Mouse (Mus musculus) lung, adult 2 months (tissue): Measurements from ENCODE around the gene Tpcn1. TPM values are rescaled to one million over a fixed set of nuclear protein-coding genes. Genes with fewer than 3 reads are reported as not detected.

ENCODE experiments used
- DNase-seq: peaks from one replicate; pipeline ENCODE4 v3.0.0; 2022
- H3K4me1 ChIP-seq: fragments of 200-500 bp; 2 replicates; pipeline ENCODE4 v1.6.1; 2011; ENCODE audit warnings: low read length; ENCODE audit not compliant: control insufficient read depth, insufficient read depth
- H3K4me3 ChIP-seq: fragments of 200-500 bp; replicated peaks from 2 replicates; pipeline ENCODE3; 2011; ENCODE audit warnings: low read depth, mild to moderate bottlenecking, control low read depth, low read length; ENCODE audit errors: extremely low read depth
- CTCF ChIP-seq: fragments of 200-500 bp; IDR thresholded peaks from 2 replicates; pipeline ENCODE4 v1.5.1; 2011; ENCODE audit warnings: mild to moderate bottlenecking, low read length, control low read depth; ENCODE audit not compliant: insufficient read depth
- POLR2A ChIP-seq: fragments of 200-500 bp; IDR thresholded peaks from 2 replicates; pipeline ENCODE4 v1.6.1; 2011; ENCODE audit warnings: low read depth, mild to moderate bottlenecking, control low read depth, low read length, borderline replicate concordance; ENCODE audit errors: extremely low read depth
- WGBS: fragments of 180-500 bp; shearing (Covaris S2); methylation state at CpG from one replicate; pipeline ENCODE4 v1.1.7; 2018; 5-methylcytosine and 5-hydroxymethylcytosine counted together
- polyA plus RNA-seq: library from polyadenylated mRNA; depleted of rRNA; stranded (reverse); fragments of >200 nt; gene quantifications from 2 replicates; pipeline ENCODE4 v1.2.3, GENCODE M21; 2012

The Tpcn1 gene
- polyA plus RNA-seq, 1 experiment: 89.2 TPM

GRCm38 (mm10) chr5:120611416-120611815 is 22.9 kb upstream of the Tpcn1 start:
- DNase-seq: no peak
- Histone ChIP-seq H3K4me3 (no peak overlapping the region), H3K4me1 (no peaks in the 10 kb centered on the region)
- WGBS: 65% methylated on average over 8 of the region's 8 CpGs
- no peak for TF ChIP-seq POLR2A
- no peak for TF ChIP-seq CTCF

GRCm38 (mm10) chr5:120610906-120611305 is 22.4 kb upstream of the Tpcn1 start:
- Histone ChIP-seq H3K4me3 (no peak overlapping the region), H3K4me1 (no peaks in the 10 kb centered on the region)
- TF ChIP-seq POLR2A (no peak), CTCF (no peak)
- no peak for DNase-seq
- 86% methylated on average over 5 of the region's 5 CpGs for WGBS

GRCm38 (mm10) chr5:120609246-120609775 is 20.8 kb upstream of the Tpcn1 start:
- no peak overlapping the region for H3K4me3 ChIP-seq
- TF ChIP-seq POLR2A: no peak
- no peak for TF ChIP-seq CTCF
- no peak for DNase-seq
- peaks cover 3% of the 10 kb centered on the region; the same call in 1 of the 2 replicates for H3K4me1 ChIP-seq
- WGBS: 74% methylated on average over 16 of the region's 16 CpGs

GRCm38 (mm10) chr5:120607335-120607734 is 18.9 kb upstream of the Tpcn1 start:
- Histone ChIP-seq H3K4me3 (no peak overlapping the region), H3K4me1 (peaks cover 3% of the 10 kb centered on the region; the same call in 1 of the 2 replicates)
- WGBS: 74% methylated on average over 3 of the region's 3 CpGs
- TF ChIP-seq POLR2A: no peak
- no peak for TF ChIP-seq CTCF
- no peak for DNase-seq

GRCm38 (mm10) chr5:120606590-120607200 is 18.2 kb upstream of the Tpcn1 start:
- 74% methylated on average over 25 of the region's 25 CpGs for WGBS
- DNase-seq: no peak
- peaks cover 3% of the 10 kb centered on the region; the same call in 1 of the 2 replicates for H3K4me1 ChIP-seq
- no peak for TF ChIP-seq POLR2A
- TF ChIP-seq CTCF: no peak
- H3K4me3 ChIP-seq: no peak overlapping the region

DNA sequence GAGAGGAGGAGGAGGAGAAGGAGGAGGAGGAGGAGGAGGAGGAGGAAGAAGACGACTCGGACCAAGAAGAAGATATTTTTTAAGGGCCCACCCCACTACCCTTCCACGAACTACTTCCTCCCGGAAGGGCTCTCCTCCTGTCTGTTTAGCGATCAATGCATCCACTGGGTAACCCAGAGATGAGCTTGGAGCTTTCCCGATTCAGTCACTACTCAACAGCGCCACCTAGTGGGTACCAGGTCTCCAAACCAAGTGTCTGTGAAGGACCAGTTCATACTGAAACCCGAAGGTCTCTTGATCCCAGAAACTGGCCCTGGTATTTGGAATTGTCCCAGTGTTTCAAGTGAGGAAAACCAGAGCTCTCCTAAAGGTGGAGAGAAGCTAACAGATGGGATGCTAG is 17.2 kb upstream of the Tpcn1 start:
- Histone ChIP-seq H3K4me3 (no peak overlapping the region), H3K4me1 (peaks cover 3% of the 10 kb centered on the region; the same call in 1 of the 2 replicates)
- TF ChIP-seq CTCF (peak; percentile 80), POLR2A (no peak)
- peak; percentile 84 for DNase-seq
- WGBS: 1% methylated on average over 8 of the region's 8 CpGs

- no peak for TF ChIP-seq CTCF
- TF ChIP-seq POLR2A: no peak
- Histone ChIP-seq H3K4me1 (peaks cover 3% of the 10 kb centered on the region; the same call in 1 of the 2 replicates), H3K4me3 (no peak overlapping the region)
- 3% methylated on average over 10 of the region's 10 CpGs for WGBS
- no peak for DNase-seq
Measured at GRCm38 (mm10) chr5:120605241-120605661, 16.8 kb upstream of the Tpcn1 start.

GRCm38 (mm10) chr5:120604839-120605238 is 16.4 kb upstream of the Tpcn1 start:
- H3K4me1 ChIP-seq: peaks cover 3% of the 10 kb centered on the region; the same call in 1 of the 2 replicates
- WGBS: 2% methylated on average over 6 of the region's 6 CpGs
- peak; percentile 79 for DNase-seq
- TF ChIP-seq CTCF (peak; percentile 79), POLR2A (no peak)
- H3K4me3 ChIP-seq: no peak overlapping the region

DNA sequence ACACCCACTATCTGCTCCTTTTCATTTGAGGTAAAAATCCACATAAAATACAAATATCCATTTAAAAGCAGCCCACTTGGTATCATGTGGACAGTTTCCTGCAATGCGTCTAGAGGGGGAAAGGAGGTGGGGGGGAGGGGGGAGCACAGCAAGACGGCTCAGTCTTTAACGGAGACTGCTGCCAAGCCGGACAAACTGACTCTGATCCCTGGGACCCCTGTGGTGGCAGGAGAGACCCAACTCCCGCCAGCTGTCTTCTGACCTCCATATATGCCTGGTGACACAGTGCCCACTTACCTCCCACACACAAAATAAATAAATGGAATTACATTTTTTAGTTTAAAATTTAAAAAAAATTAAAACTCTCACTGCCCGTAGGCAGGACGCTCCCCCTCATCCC is 15.0 kb upstream of the Tpcn1 start:
- 81% methylated on average over 7 of the region's 7 CpGs for WGBS
- H3K4me1 ChIP-seq: peaks cover 3% of the 10 kb centered on the region; the same call in 1 of the 2 replicates
- H3K4me3 ChIP-seq: no peak overlapping the region
- DNase-seq: no peak
- no peak for TF ChIP-seq POLR2A
- TF ChIP-seq CTCF: no peak

DNA sequence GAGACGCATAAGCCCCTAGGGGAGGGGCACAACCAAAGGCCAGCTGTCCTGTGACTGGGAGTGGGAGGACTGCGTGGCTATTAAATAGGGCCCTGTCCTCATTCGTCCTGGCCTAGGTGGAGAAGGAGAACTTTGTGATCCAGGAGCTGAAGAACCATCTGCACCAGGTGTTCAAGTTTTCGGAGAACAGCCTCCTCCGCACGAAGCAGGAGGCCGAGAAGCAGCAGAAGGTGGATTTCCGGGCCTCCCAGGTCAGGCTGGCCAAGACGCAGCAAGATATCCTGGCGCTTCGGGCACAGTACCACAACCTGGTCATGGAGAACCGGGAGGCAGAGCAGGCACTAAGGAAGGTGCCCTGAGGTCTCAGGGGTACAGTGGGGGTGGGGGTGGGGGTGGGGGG is 13.7 kb upstream of the Tpcn1 start:
- peaks cover 3% of the 10 kb centered on the region; the same call in 1 of the 2 replicates for H3K4me1 ChIP-seq
- 93% methylated on average over 12 of the region's 12 CpGs for WGBS
- no peak overlapping the region for H3K4me3 ChIP-seq
- no peak for DNase-seq
- TF ChIP-seq CTCF (no peak), POLR2A (no peak)
